ENCODE assay signal across 8 mouse cellular contexts in the genomic region with DNA sequence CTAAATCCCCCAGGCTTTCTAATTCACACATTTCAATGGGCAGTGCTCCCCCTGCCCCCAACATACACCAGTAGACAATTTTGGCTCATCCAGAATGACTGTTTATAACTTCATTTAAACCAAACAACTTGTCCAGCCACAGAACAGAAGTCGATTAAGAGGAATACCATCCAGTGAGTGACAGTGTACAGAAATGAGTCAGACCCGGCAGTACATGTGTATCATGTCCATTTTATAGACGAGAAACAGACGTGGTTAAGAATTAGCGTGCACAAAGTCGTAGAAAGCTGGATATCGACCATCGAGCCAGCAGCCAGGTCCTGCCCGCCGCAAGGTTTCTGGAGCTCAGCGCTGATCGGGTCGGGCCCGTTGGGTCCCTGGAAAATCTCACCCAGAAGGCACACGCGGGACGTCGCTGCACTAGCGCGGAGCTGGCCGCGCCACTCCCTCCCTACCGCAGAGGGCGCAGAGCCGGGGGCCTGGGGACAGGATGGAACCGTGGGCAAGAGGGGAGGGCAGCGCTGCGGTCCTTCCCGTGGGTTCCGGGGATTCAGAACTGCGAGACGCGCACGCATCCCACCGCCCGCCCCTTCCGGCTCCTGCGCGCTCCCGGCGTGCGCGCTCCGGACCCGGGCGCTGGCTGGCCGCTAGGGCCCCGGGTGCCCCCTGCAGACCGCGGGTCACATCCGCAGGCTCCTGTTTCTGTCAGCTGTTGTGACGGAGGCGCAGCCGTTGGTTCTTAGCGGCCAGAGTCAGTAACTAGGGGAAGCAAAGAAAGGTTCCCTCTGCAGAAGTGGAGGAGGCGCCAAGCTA. TPM values are rescaled to one million over a fixed set of nuclear protein-coding genes. Genes with fewer than 3 reads are reported as not detected.
DNase-seq lines count a peak whose midpoint lies in the region; ATAC-seq lines count a peak whose summit lies in the region.

Gene Cyren (minus strand): TSS at position 552 of the 813 bp plus-strand sequence.

- WGBS in hindbrain, embryonic 16.5 days, result under 1% methylated on average over 56 of the region's 56 CpGs
- WGBS in macrophage (ENCODE audit: missing documents), result 1% methylated on average over 41 of the region's 56 CpGs

- peak within 1 kb of the TSS; percentile 85 for H3K9ac ChIP-seq in hindbrain, embryonic 16.5 days (ENCODE audit: low read depth, low read length)

- H3K4me2 ChIP-seq in hindbrain, embryonic 16.5 days (ENCODE audit: low read length), result peak within 1 kb of the TSS; percentile 69

- peaks cover 11% of the 10 kb centered on the region for H3K79me2 ChIP-seq in macrophage (ENCODE audit: inconsistent target)

- ATAC-seq in hindbrain, embryonic 16.5 days, result peak; percentile 96

- peak within 1 kb of the TSS; percentile 91 for H3K27ac ChIP-seq in hindbrain, embryonic 16.5 days (ENCODE audit: low read depth, low read length)
- peak within 1 kb of the TSS; percentile 99 for H3K27ac ChIP-seq in macrophage

- peak; percentile 95 for DNase-seq in T-cell, adult 2 months (ENCODE audit: low spot score)
- peak; percentile 86 to 92 for DNase-seq in cerebellum, postnatal 36 days
- peak; percentile 93 for DNase-seq in gastrocnemius, adult 18-20 months (ENCODE audit: low spot score)
- peak; percentile 82 to 91 for DNase-seq in left cerebral cortex, adult 18-20 months (ENCODE audit: low spot score in 2 of 2)
- peak; percentile 91 for DNase-seq in right cerebral cortex, adult 18-20 months
- peak; percentile 65 for DNase-seq in urinary bladder, postnatal 10 days (ENCODE audit: low spot score)

- no peaks in the 10 kb centered on the region for H3K9me3 ChIP-seq in hindbrain, embryonic 16.5 days (ENCODE audit: control insufficient read depth, low read length)

- H3K36me3 ChIP-seq in hindbrain, embryonic 16.5 days (ENCODE audit: control insufficient read depth, insufficient read depth, low read length), result 0 out of 2 replicates have a peak, but pooled peaks cover 2% of the 10 kb centered on the region
- H3K36me3 ChIP-seq in macrophage (ENCODE audit: inconsistent target), result peaks cover 30% of the 10 kb centered on the region; the same call in 1 of the 2 replicates

- H3K27me3 ChIP-seq in hindbrain, embryonic 16.5 days (replicated peaks; ENCODE audit: control insufficient read depth, insufficient read depth, low read length), result no peaks in the 10 kb centered on the region

- peaks cover 13% of the 10 kb centered on the region for H3K4me1 ChIP-seq in hindbrain, embryonic 16.5 days (ENCODE audit: control insufficient read depth, insufficient read depth, low read depth, low read length)

- H3K4me3 ChIP-seq in hindbrain, embryonic 16.5 days (ENCODE audit: low read length), result peak within 1 kb of the TSS; percentile 72
- peak within 1 kb of the TSS; percentile 61 for H3K4me3 ChIP-seq in macrophage (ENCODE audit: inconsistent target)

RNA-seq across cellular contexts. Expression of gene Cyren, which starts in this region (rescaled TPM):
- total RNA-seq in gastrocnemius, adult 18-20 months (2021), result 1 to 10 TPM; 2.8 to 3.7 TPM
- polyA plus RNA-seq in hindbrain, embryonic 16.5 days (2015; fragmentation: Nextera tagmentation; extraction: Ambion mirVana), result 9.7 and 9.8 TPM in 2 replicates
- 1 to 10 TPM; 4.1 to 5.6 TPM for total RNA-seq in left cerebral cortex, adult 18-20 months (2021)
- 100 to 1,000 TPM in 2 of 26 experiments, 10 to 100 TPM in 21, 1 to 10 TPM in 3; 6.2 to 128 (median 19.9) TPM for total RNA-seq in macrophage (2018; cell fraction: chromatin; rRNA removed)
- total RNA-seq in macrophage (2018; cell fraction: cytosol; rRNA removed), result 1 to 10 TPM; 1.7 to 4.5 (median 3.0) TPM
- total RNA-seq in macrophage (2018; cell fraction: nucleus; rRNA removed), result 100 to 1,000 TPM in 1 of 26 experiments, 10 to 100 TPM in 21, 1 to 10 TPM in 4; 3.3 to 115 (median 18.1) TPM
- 3.3 to 10.6 TPM (median 4.3 TPM) in 3 replicates for polyA plus RNA-seq in macrophage (2018)

Comparison
In these comparisons a context has a peak if more than half of its experiments do, and no peak if none do; other contexts are left out.
1. Peak in every context shown above with its lines: DNase-seq, ATAC-seq, H3K4me3 ChIP-seq and H3K27ac ChIP-seq.